8 mouse cellular contexts compared by ENCODE assay signal in the genomic region with DNA sequence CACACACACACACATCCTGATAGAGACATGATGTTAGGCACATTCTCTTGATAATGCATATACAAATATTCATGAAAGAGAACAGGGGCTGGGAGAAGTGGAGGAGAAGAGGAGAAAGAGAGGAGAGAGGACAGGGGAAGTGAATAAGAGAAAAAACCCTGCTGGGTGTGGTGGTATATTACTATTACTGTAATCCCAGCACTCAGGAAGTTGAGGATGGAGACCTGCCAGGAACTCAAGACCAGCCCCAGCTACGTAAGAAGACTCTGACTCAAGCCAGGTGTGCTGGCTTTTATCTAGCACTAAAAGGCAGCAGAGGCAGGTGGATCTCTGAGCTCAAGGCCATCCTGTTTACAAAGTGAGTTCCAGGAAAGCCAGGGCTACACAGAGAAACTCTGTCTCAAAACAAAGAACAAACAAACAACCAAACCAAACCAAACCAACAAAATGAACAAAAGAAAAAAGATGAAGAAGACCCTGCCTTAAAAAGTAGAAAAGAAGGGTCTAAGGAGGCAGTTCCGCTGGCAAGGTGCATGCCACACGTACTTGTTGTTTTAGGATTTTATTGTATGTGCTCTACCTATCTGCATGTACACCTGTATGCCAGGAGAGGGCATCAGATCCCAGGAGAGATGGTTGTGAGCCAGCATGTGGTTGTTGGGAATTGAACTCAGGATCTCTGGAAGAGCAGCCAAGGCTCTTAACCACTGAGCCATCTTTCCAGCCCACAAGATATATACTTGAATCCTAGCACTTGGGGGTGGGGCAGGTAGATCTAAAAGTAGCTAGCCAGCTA. TPM values are rescaled to one million over a fixed set of nuclear protein-coding genes. Genes with fewer than 3 reads are reported as not detected.
DNase-seq lines count a peak whose midpoint lies in the region; ATAC-seq and TF ChIP-seq lines count a peak whose summit lies in the region.

No protein-coding gene starts in this region.

- DNase-seq in heart, adult 2 months = no peak
- no peak for DNase-seq in heart, adult 8-10 months (ENCODE audit: low spot score)
- DNase-seq in spleen, adult 2 months (ENCODE audit: low read depth in 1 of 2, low spot score in 2 of 2) = no peak
- no peak for DNase-seq in spleen, postnatal 14 days (ENCODE audit: low spot score in 2 of 2)
- no peak for DNase-seq in spleen, postnatal 10 days (ENCODE audit: low spot score in 2 of 2)
- no peak for DNase-seq in adrenal gland, postnatal 14 days

- H3K79me2 ChIP-seq in heart, adult 2 months (replicated peaks; ENCODE audit: control insufficient read depth, insufficient read depth, low read length) = no peaks in the 10 kb centered on the region

- no peaks in the 10 kb centered on the region for H3K9me3 ChIP-seq in limb, embryonic 13.5 days

- H3K9ac ChIP-seq in heart, adult 2 months (ENCODE audit: low read depth, low read length) = no peak overlapping the region
- no peak overlapping the region for H3K9ac ChIP-seq in limb, embryonic 13.5 days

- peak; percentile 27 for TF ChIP-seq CTCF in heart, adult 2 months (IDR thresholded peaks at IDR 0.05)
- TF ChIP-seq CTCF in spleen, adult 2 months (IDR thresholded peaks at IDR 0.05; ENCODE audit: extremely low read depth, insufficient read depth, insufficient read length, insufficient replicate concordance) = no peak

- H3K27me3 ChIP-seq in heart, adult 2 months (ENCODE audit: control insufficient read depth, insufficient read depth, low read length) = no peaks in the 10 kb centered on the region
- H3K27me3 ChIP-seq in spleen, adult 2 months (ENCODE audit: control insufficient read depth, insufficient read depth, low read length) = 0 out of 2 replicates have a peak, but pooled peaks cover 2% of the 10 kb centered on the region
- H3K27me3 ChIP-seq in limb, embryonic 13.5 days = no peaks in the 10 kb centered on the region

- intact Hi-C loops in heart, adult 2 months (cut with DNase I) = no loop called here

- no peak for ATAC-seq in limb, embryonic 13.5 days (ENCODE audit: low FRiP score, low read depth)
- no peak for ATAC-seq in megakaryocyte progenitor cell, adult 5-6 weeks (replicated peaks; ENCODE audit: poor library complexity)

- H3K4me3 ChIP-seq in heart, adult 2 months = no peak overlapping the region
- H3K4me3 ChIP-seq in spleen, adult 2 months (ENCODE audit: extremely low read depth, insufficient read depth, insufficient read length) = no peak overlapping the region
- no peak overlapping the region for H3K4me3 ChIP-seq in limb, embryonic 13.5 days

- peaks cover 4% of the 10 kb centered on the region; the same call in 1 of the 2 replicates for H3K36me3 ChIP-seq in heart, adult 2 months (ENCODE audit: control insufficient read depth, insufficient read depth, low read length)
- H3K36me3 ChIP-seq in spleen, adult 2 months (ENCODE audit: control insufficient read depth, insufficient read depth, low read length) = no peaks in the 10 kb centered on the region
- peaks cover 10% of the 10 kb centered on the region for H3K36me3 ChIP-seq in limb, embryonic 13.5 days

- TF ChIP-seq POLR2A in heart, adult 2 months (IDR thresholded peaks at IDR 0.05; ENCODE audit: insufficient read depth, low read depth, low read length) = no peak
- no peak for TF ChIP-seq POLR2A in spleen, adult 2 months (IDR thresholded peaks at IDR 0.05; ENCODE audit: low read depth, low read length)

- TF ChIP-seq EP300 in heart, adult 2 months (IDR thresholded peaks at IDR 0.05; ENCODE audit: insufficient read depth, low read depth, low read length) = no peak

- H3K27ac ChIP-seq in heart, adult 2 months = peak overlapping the region; percentile 76
- peak overlapping the region; percentile 33; the same call in 1 of the 2 replicates for H3K27ac ChIP-seq in spleen, adult 2 months (ENCODE audit: insufficient read depth, low read length)
- H3K27ac ChIP-seq in limb, embryonic 13.5 days = peak overlapping the region; percentile 69

- H3K4me2 ChIP-seq in limb, embryonic 13.5 days (replicated peaks) = peak overlapping the region; percentile 58

- WGBS in heart, adult 2 months = 71% methylated on average over 3 of the region's 3 CpGs
- 63% methylated on average over 3 of the region's 3 CpGs for WGBS in spleen, adult 2 months
- WGBS in limb, embryonic 13.5 days = 75% methylated on average over 3 of the region's 3 CpGs

- H3K4me1 ChIP-seq in heart, adult 2 months (ENCODE audit: control insufficient read depth, insufficient read depth, low read length) = peaks cover 6% of the 10 kb centered on the region
- no peaks in the 10 kb centered on the region; the same call in 1 of the 2 replicates for H3K4me1 ChIP-seq in spleen, adult 2 months (ENCODE audit: control insufficient read depth, insufficient read depth, insufficient read length)
- peaks cover 21% of the 10 kb centered on the region for H3K4me1 ChIP-seq in limb, embryonic 13.5 days

RNA-seq across cellular contexts. Expression of a gene that starts 6.3 kb away (rescaled TPM):
- 10 to 100 TPM; 16.4 to 17.4 TPM for total RNA-seq in heart, adult 2 months (2021)
- polyA plus RNA-seq in heart, adult 2 months (2012; rRNA removed) = 41.9 and 45.7 TPM in 2 replicates
- 10 to 100 TPM; 15.4 to 20.8 (median 19.1) TPM for total RNA-seq in heart, adult 8-10 months (2022)
- polyA plus RNA-seq in spleen, adult 2 months (2012; rRNA removed) = 59.5 and 67.8 TPM in 2 replicates
- polyA plus RNA-seq in limb, embryonic 13.5 days (2015; fragmentation: Nextera tagmentation; extraction: Ambion mirVana) = 86.2 and 94.0 TPM in 2 replicates
- total RNA-seq in adrenal gland, postnatal 14 days (2021) = 31.1 and 34.1 TPM in 2 replicates
- total RNA-seq in megakaryocyte progenitor cell, adult 5-6 weeks (2015) = 14.7 and 16.1 TPM in 2 replicates
- 18.0 and 22.6 TPM in 2 replicates for total RNA-seq in megakaryocyte progenitor cell, adult 5-6 weeks (2017)

RNA-seq across cellular contexts. Expression of a gene that starts 12.7 kb away (rescaled TPM):
- 1,000 to 10,000 TPM; 1,369 to 1,610 TPM for total RNA-seq in heart, adult 2 months (2021)
- polyA plus RNA-seq in heart, adult 2 months (2012; rRNA removed) = 997 and 1,250 TPM in 2 replicates
- 1,000 to 10,000 TPM; 1,619 to 1,708 (median 1,672) TPM for total RNA-seq in heart, adult 8-10 months (2022)
- polyA plus RNA-seq in spleen, adult 2 months (2012; rRNA removed) = 52.4 and 59.6 TPM in 2 replicates
- 253 and 254 TPM in 2 replicates for polyA plus RNA-seq in limb, embryonic 13.5 days (2015; fragmentation: Nextera tagmentation; extraction: Ambion mirVana)
- total RNA-seq in adrenal gland, postnatal 14 days (2021) = 875 and 896 TPM in 2 replicates
- 255 and 280 TPM in 2 replicates for total RNA-seq in megakaryocyte progenitor cell, adult 5-6 weeks (2015)
- 323 and 395 TPM in 2 replicates for total RNA-seq in megakaryocyte progenitor cell, adult 5-6 weeks (2017)

RNA-seq across cellular contexts. Expression of a gene that starts 13.6 kb away (rescaled TPM):
- 1 to 10 TPM in 1 of 2 experiments, under 1 TPM in 1; 0.29 to 1.5 TPM for total RNA-seq in heart, adult 2 months (2021)
- 0.92 and 0.94 TPM in 2 replicates for polyA plus RNA-seq in heart, adult 2 months (2012; rRNA removed)
- under 1 TPM; 0.19 to 0.60 (median 0.25) TPM for total RNA-seq in heart, adult 8-10 months (2022)
- 0.63 and 0.64 TPM in 2 replicates for polyA plus RNA-seq in spleen, adult 2 months (2012; rRNA removed)
- polyA plus RNA-seq in limb, embryonic 13.5 days (2015; fragmentation: Nextera tagmentation; extraction: Ambion mirVana) = 12.7 and 14.3 TPM in 2 replicates
- total RNA-seq in adrenal gland, postnatal 14 days (2021) = 3.1 and 3.4 TPM in 2 replicates
- not detected in 2 replicates for total RNA-seq in megakaryocyte progenitor cell, adult 5-6 weeks (2015)
- total RNA-seq in megakaryocyte progenitor cell, adult 5-6 weeks (2017) = not detected in 2 replicates

RNA-seq across cellular contexts. Expression of a gene that starts 17.1 kb away (rescaled TPM):
- total RNA-seq in heart, adult 2 months (2021) = 10 to 100 TPM in 1 of 2 experiments, 1 to 10 TPM in 1; 9.7 to 12.0 TPM
- polyA plus RNA-seq in heart, adult 2 months (2012; rRNA removed) = 31.4 and 33.1 TPM in 2 replicates
- 10 to 100 TPM; 11.9 to 16.6 (median 12.7) TPM for total RNA-seq in heart, adult 8-10 months (2022)
- 64.6 and 66.0 TPM in 2 replicates for polyA plus RNA-seq in spleen, adult 2 months (2012; rRNA removed)
- polyA plus RNA-seq in limb, embryonic 13.5 days (2015; fragmentation: Nextera tagmentation; extraction: Ambion mirVana) = 69.7 and 77.4 TPM in 2 replicates
- total RNA-seq in adrenal gland, postnatal 14 days (2021) = 34.8 and 38.1 TPM in 2 replicates
- total RNA-seq in megakaryocyte progenitor cell, adult 5-6 weeks (2015) = 18.0 and 20.2 TPM in 2 replicates
- total RNA-seq in megakaryocyte progenitor cell, adult 5-6 weeks (2017) = 10.3 and 15.0 TPM in 2 replicates

RNA-seq across cellular contexts. Expression of a gene that starts 23.9 kb away (rescaled TPM):
- total RNA-seq in heart, adult 2 months (2021) = 10 to 100 TPM; 19.9 to 20.1 TPM
- polyA plus RNA-seq in heart, adult 2 months (2012; rRNA removed) = 31.7 and 37.9 TPM in 2 replicates
- total RNA-seq in heart, adult 8-10 months (2022) = 10 to 100 TPM; 18.9 to 21.1 (median 19.9) TPM
- polyA plus RNA-seq in spleen, adult 2 months (2012; rRNA removed) = 40.9 and 46.4 TPM in 2 replicates
- polyA plus RNA-seq in limb, embryonic 13.5 days (2015; fragmentation: Nextera tagmentation; extraction: Ambion mirVana) = 126 TPM in 2 replicates
- total RNA-seq in adrenal gland, postnatal 14 days (2021) = 36.5 and 37.2 TPM in 2 replicates
- total RNA-seq in megakaryocyte progenitor cell, adult 5-6 weeks (2015) = 36.0 and 38.2 TPM in 2 replicates
- total RNA-seq in megakaryocyte progenitor cell, adult 5-6 weeks (2017) = 18.7 and 24.5 TPM in 2 replicates
